25 mouse cellular contexts compared by ENCODE assay signal in the genomic region with DNA sequence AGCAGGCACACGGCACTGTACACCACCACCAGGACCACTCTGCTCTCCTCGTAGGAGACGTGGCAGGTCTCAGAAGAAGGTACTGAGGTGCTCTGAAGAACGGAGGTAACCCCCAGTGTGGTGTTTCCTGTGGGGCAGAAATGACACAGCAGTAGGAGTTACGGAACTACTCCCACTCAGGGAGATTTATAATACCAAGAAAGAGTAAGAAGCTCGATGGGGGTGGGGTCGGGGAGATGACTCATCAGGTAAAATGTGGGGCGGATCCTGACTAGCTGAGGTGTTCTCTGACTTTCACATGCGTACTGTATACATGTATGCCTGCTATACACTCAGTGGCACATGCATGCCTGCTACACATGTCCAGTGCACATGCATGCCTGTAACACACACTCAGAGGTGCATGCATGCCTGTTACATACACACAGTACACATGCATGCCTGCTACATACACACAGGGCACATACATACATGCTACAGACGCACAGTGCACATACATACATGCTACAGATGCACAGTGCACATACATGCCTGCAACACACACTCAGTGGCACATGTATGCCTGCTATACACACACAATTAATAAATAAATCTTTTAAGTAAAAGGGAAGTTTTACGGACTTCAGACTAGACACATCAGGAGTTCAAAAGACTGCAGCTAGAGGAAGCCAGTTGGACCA. TPM values are rescaled to one million over a fixed set of nuclear protein-coding genes. Genes with fewer than 3 reads are reported as not detected.
DNase-seq lines count a peak whose midpoint lies in the region; ATAC-seq and TF ChIP-seq lines count a peak whose summit lies in the region.
"Had no signal": no experiment of that assay in that cellular context is flagged by ENCODE, and none has a peak within 500 bp of the region (broad histone marks: within the 10 kb centered on the region; RNA-seq: fewer than 3 reads in every experiment).

No protein-coding gene starts in this region.

- peak; percentile 35 for DNase-seq in 3T3-L1 (ENCODE audit: low read depth, low spot score)
- DNase-seq in CH12.LX (ENCODE audit: extremely low read depth) = no peak
- DNase-seq in lung, postnatal 36 days = no peak
- no peak for DNase-seq in natural killer cell, adult 2 months (ENCODE audit: low spot score in 2 of 2)
- DNase-seq: adrenal gland, adult 2 months; B cell, adult 2 months; cerebellum, adult 9-10 months; heart, adult 18-20 months; heart, postnatal 36 days; kidney, adult 9 months; kidney, postnatal 4 days; lung, adult 18-20 months; right cerebral cortex, postnatal 14 days had no signal

- TF ChIP-seq EP300 in CH12.LX (IDR thresholded peaks at IDR 0.05; ENCODE audit: low read length) = no peak

- no peak for TF ChIP-seq CTCF in intestine, postnatal 0 days (IDR thresholded peaks at IDR 0.05; ENCODE audit: low read depth)
- TF ChIP-seq CTCF in CH12.LX (conservative IDR thresholded peaks at IDR 0.05 in 1 of 2, IDR thresholded peaks at IDR 0.05 in 1 of 2; ENCODE audit: low read depth in 2 of 2, low read length in 2 of 2) = no peak

- WGBS in intestine, embryonic 15.5 days = 66% methylated on average over 11 of the region's 11 CpGs
- 63% methylated on average over 11 of the region's 11 CpGs for WGBS in intestine, postnatal 0 days
- 73% methylated on average over 11 of the region's 11 CpGs for WGBS in embryonic facial prominence, embryonic 15.5 days
- WGBS in forebrain, embryonic 15.5 days = 86% methylated on average over 11 of the region's 11 CpGs

- no peak overlapping the region for H3K9ac ChIP-seq in intestine, embryonic 15.5 days
- no peak overlapping the region for H3K9ac ChIP-seq in intestine, postnatal 0 days (ENCODE audit: low read depth, low read length)
- no peak overlapping the region for H3K9ac ChIP-seq in CH12.LX (ENCODE audit: insufficient read depth, low read depth)
- H3K9ac ChIP-seq in embryonic facial prominence, embryonic 15.5 days = no peak overlapping the region
- H3K9ac ChIP-seq in forebrain, embryonic 15.5 days (replicated peaks) = no peak overlapping the region
- H3K9ac ChIP-seq: embryonic facial prominence, embryonic 12.5 days; neural tube, embryonic 12.5 days had no signal

- no peak overlapping the region for H3K4me2 ChIP-seq in intestine, embryonic 15.5 days (replicated peaks)
- no peak overlapping the region for H3K4me2 ChIP-seq in intestine, postnatal 0 days (replicated peaks; ENCODE audit: low read depth)
- no peak overlapping the region for H3K4me2 ChIP-seq in CH12.LX (ENCODE audit: insufficient read depth, low read depth, poor library complexity, severe bottlenecking)
- H3K4me2 ChIP-seq in embryonic facial prominence, embryonic 15.5 days (replicated peaks) = no peak overlapping the region
- H3K4me2 ChIP-seq in forebrain, embryonic 15.5 days (replicated peaks) = no peak overlapping the region
- H3K4me2 ChIP-seq: embryonic facial prominence, embryonic 12.5 days; liver, embryonic 11.5 days; neural tube, embryonic 12.5 days had no signal

- 0 out of 2 replicates have a peak, but pooled peaks cover 2% of the 10 kb centered on the region for H3K4me1 ChIP-seq in intestine, embryonic 15.5 days (replicated peaks)
- H3K4me1 ChIP-seq in intestine, postnatal 0 days (replicated peaks; ENCODE audit: control insufficient read depth, insufficient read depth, low read length) = no peaks in the 10 kb centered on the region
- H3K4me1 ChIP-seq in CH12.LX (ENCODE audit: control insufficient read depth in 1 of 2, insufficient read depth in 2 of 2) = peaks cover 15 to 76% of the 10 kb centered on the region in 2 experiments
- no peaks in the 10 kb centered on the region for H3K4me1 ChIP-seq in embryonic facial prominence, embryonic 15.5 days
- no peaks in the 10 kb centered on the region for H3K4me1 ChIP-seq in forebrain, embryonic 15.5 days
- H3K4me1 ChIP-seq: embryonic facial prominence, embryonic 12.5 days; neural tube, embryonic 12.5 days had no signal

- no peaks in the 10 kb centered on the region for H3K27me3 ChIP-seq in intestine, embryonic 15.5 days (replicated peaks)
- H3K27me3 ChIP-seq in intestine, postnatal 0 days (replicated peaks; ENCODE audit: control insufficient read depth, insufficient read depth, low read length) = no peaks in the 10 kb centered on the region
- H3K27me3 ChIP-seq in CH12.LX (replicated peaks) = no peaks in the 10 kb centered on the region
- H3K27me3 ChIP-seq in embryonic facial prominence, embryonic 15.5 days = no peaks in the 10 kb centered on the region
- H3K27me3 ChIP-seq in forebrain, embryonic 15.5 days = no peaks in the 10 kb centered on the region
- H3K27me3 ChIP-seq: embryonic facial prominence, embryonic 12.5 days; neural tube, embryonic 12.5 days had no signal

- in situ Hi-C loops in CH12.LX (cut with MboI; ENCODE audit: low pct_ligation_motif_present, low pct_unique_long_range_greater_than_20kb, low sequenced_read_pairs) = loop anchor here (10.0 kb wide), 1 partner anchor 198 kb away; no protein-coding TSS in a partner anchor

- no peak overlapping the region for H3K27ac ChIP-seq in intestine, embryonic 15.5 days
- no peak overlapping the region for H3K27ac ChIP-seq in intestine, postnatal 0 days (ENCODE audit: low read depth, low read length)
- peak overlapping the region; percentile 22; the same call in 1 of the 2 replicates for H3K27ac ChIP-seq in CH12.LX (ENCODE audit: insufficient read depth, low read depth)
- H3K27ac ChIP-seq in embryonic facial prominence, embryonic 15.5 days (replicated peaks) = no peak overlapping the region
- H3K27ac ChIP-seq in forebrain, embryonic 15.5 days (replicated peaks) = no peak overlapping the region
- H3K27ac ChIP-seq: embryonic facial prominence, embryonic 12.5 days; hindbrain, postnatal 0 days; midbrain, embryonic 10.5 days; neural tube, embryonic 12.5 days had no signal

- H3K4me3 ChIP-seq in intestine, embryonic 15.5 days (replicated peaks) = no peak overlapping the region
- no peak overlapping the region for H3K4me3 ChIP-seq in intestine, postnatal 0 days (ENCODE audit: low read depth, low read length)
- peak overlapping the region in 1 of 3 experiments; percentile 29 for H3K4me3 ChIP-seq in CH12.LX (replicated peaks in 1 of 3; ENCODE audit: low read depth in 2 of 3, low read length in 2 of 3, poor library complexity in 1 of 3)
- H3K4me3 ChIP-seq in embryonic facial prominence, embryonic 15.5 days (replicated peaks) = no peak overlapping the region
- no peak overlapping the region for H3K4me3 ChIP-seq in forebrain, embryonic 15.5 days
- H3K4me3 ChIP-seq: embryonic facial prominence, embryonic 12.5 days; midbrain, embryonic 10.5 days; neural tube, embryonic 12.5 days had no signal

- no peak for TF ChIP-seq RAD21 in CH12.LX (IDR thresholded peaks at IDR 0.05; ENCODE audit: low read depth, low read length)

- H3K79me2 ChIP-seq in CH12.LX (replicated peaks; ENCODE audit: control insufficient read depth, extremely low read depth, insufficient read depth, poor library complexity, severe bottlenecking) = peaks cover 46% of the 10 kb centered on the region

- H3K9me3 ChIP-seq in intestine, embryonic 15.5 days = no peaks in the 10 kb centered on the region
- no peaks in the 10 kb centered on the region for H3K9me3 ChIP-seq in intestine, postnatal 0 days (ENCODE audit: control insufficient read depth)
- peaks cover under 1% of the 10 kb centered on the region for H3K9me3 ChIP-seq in CH12.LX (replicated peaks; ENCODE audit: low read length)
- H3K9me3 ChIP-seq in embryonic facial prominence, embryonic 15.5 days (replicated peaks) = no peaks in the 10 kb centered on the region
- H3K9me3 ChIP-seq in forebrain, embryonic 15.5 days = no peaks in the 10 kb centered on the region
- H3K9me3 ChIP-seq: embryonic facial prominence, embryonic 12.5 days; midbrain, embryonic 10.5 days; neural tube, embryonic 12.5 days had no signal

- H3K36me3 ChIP-seq in intestine, embryonic 15.5 days = no peaks in the 10 kb centered on the region
- no peaks in the 10 kb centered on the region for H3K36me3 ChIP-seq in intestine, postnatal 0 days (ENCODE audit: control insufficient read depth, insufficient read depth)
- peaks cover 70 to 83% of the 10 kb centered on the region in 2 experiments for H3K36me3 ChIP-seq in CH12.LX (replicated peaks in 1 of 2; ENCODE audit: control insufficient read depth in 1 of 2, insufficient read depth in 1 of 2, low read length in 1 of 2)
- H3K36me3 ChIP-seq in embryonic facial prominence, embryonic 15.5 days = no peaks in the 10 kb centered on the region
- H3K36me3 ChIP-seq in forebrain, embryonic 15.5 days = no peaks in the 10 kb centered on the region
- H3K36me3 ChIP-seq: embryonic facial prominence, embryonic 12.5 days; midbrain, embryonic 10.5 days; neural tube, embryonic 12.5 days had no signal

- ATAC-seq in intestine, embryonic 15.5 days = 0 out of 2 replicates have a peak, but pooled peaks have one; percentile 13
- ATAC-seq in intestine, postnatal 0 days = no peak
- ATAC-seq in embryonic facial prominence, embryonic 15.5 days (ENCODE audit: insufficient number of reproducible peaks, low FRiP score, low TSS enrichment, low read depth) = 0 out of 2 replicates have a peak, but pooled peaks have one; percentile 52
- ATAC-seq in forebrain, embryonic 15.5 days (replicated peaks) = no peak
- ATAC-seq: hindbrain, postnatal 0 days had no signal

- dilution Hi-C loops in CH12.LX (cut with MboI; ENCODE audit: extremely low pct_ligation_motif_present, extremely low pct_unique_long_range_greater_than_20kb, low sequenced_read_pairs) = no loop called here

- TF ChIP-seq POLR2A in CH12.LX (IDR thresholded peaks at IDR 0.05; ENCODE audit: low read depth, low read length) = no peak

RNA-seq across cellular contexts. Expression of a gene that starts 14.8 kb away (rescaled TPM):
- 0.24 and 0.40 TPM in 2 replicates for polyA plus RNA-seq in intestine, embryonic 15.5 days (2015; fragmentation: Nextera tagmentation; extraction: Ambion mirVana)
- 0.25 and 0.30 TPM in 2 replicates for polyA plus RNA-seq in intestine, postnatal 0 days (2015; fragmentation: Nextera tagmentation; extraction: Ambion mirVana)
- total RNA-seq in CH12.LX (2012; rRNA removed) (31.1 and 44.7 TPM in 2 replicates), CH12.LX (2014; rRNA removed) (19.4 and 24.4 TPM in 2 replicates)
- polyA plus RNA-seq in CH12.LX (2012; ENCODE audit: insufficient read length, low read depth) = 50.9 and 62.1 TPM in 2 replicates
- 0.35 and 0.41 TPM in 2 replicates for polyA plus RNA-seq in embryonic facial prominence, embryonic 15.5 days (2015; fragmentation: Nextera tagmentation; extraction: Ambion mirVana)
- polyA plus RNA-seq in forebrain, embryonic 15.5 days (2015; fragmentation: Nextera tagmentation; extraction: Ambion mirVana) = not detected in 2 replicates
- total RNA-seq: gastrocnemius, adult 8-10 months; layer of hippocampus, postnatal 10 days had no signal
- polyA plus RNA-seq: limb, embryonic 11.5 days; midbrain, embryonic 10.5 days; neural tube, embryonic 12.5 days had no signal

RNA-seq across cellular contexts. Expression of a gene that starts 24.0 kb away (rescaled TPM):
- polyA plus RNA-seq in intestine, embryonic 15.5 days (2015; fragmentation: Nextera tagmentation; extraction: Ambion mirVana) = 87.6 and 88.0 TPM in 2 replicates
- polyA plus RNA-seq in intestine, postnatal 0 days (2015; fragmentation: Nextera tagmentation; extraction: Ambion mirVana) = 22.6 and 24.1 TPM in 2 replicates
- total RNA-seq in CH12.LX (2012; rRNA removed) (78.0 and 90.6 TPM in 2 replicates), CH12.LX (2014; rRNA removed) (111 and 128 TPM in 2 replicates)
- polyA plus RNA-seq in CH12.LX (2012; ENCODE audit: insufficient read length, low read depth) = 68.3 and 78.0 TPM in 2 replicates
- 99.7 and 110 TPM in 2 replicates for polyA plus RNA-seq in embryonic facial prominence, embryonic 15.5 days (2015; fragmentation: Nextera tagmentation; extraction: Ambion mirVana)
- polyA plus RNA-seq in forebrain, embryonic 15.5 days (2015; fragmentation: Nextera tagmentation; extraction: Ambion mirVana) = 81.3 and 82.0 TPM in 2 replicates

RNA-seq across cellular contexts. Expression of a gene that starts 44.5 kb away (rescaled TPM):
- 3.7 and 4.6 TPM in 2 replicates for polyA plus RNA-seq in intestine, embryonic 15.5 days (2015; fragmentation: Nextera tagmentation; extraction: Ambion mirVana)
- 3.6 TPM in 2 replicates for polyA plus RNA-seq in intestine, postnatal 0 days (2015; fragmentation: Nextera tagmentation; extraction: Ambion mirVana)
- total RNA-seq in CH12.LX (2012; rRNA removed) = 3.1 and 3.5 TPM in 2 replicates
- 2.5 TPM in 2 replicates for total RNA-seq in CH12.LX (2014; rRNA removed)
- 3.0 and 3.5 TPM in 2 replicates for polyA plus RNA-seq in CH12.LX (2012; ENCODE audit: insufficient read length, low read depth)
- 10.9 and 16.5 TPM in 2 replicates for polyA plus RNA-seq in embryonic facial prominence, embryonic 15.5 days (2015; fragmentation: Nextera tagmentation; extraction: Ambion mirVana)
- 16.9 and 18.5 TPM in 2 replicates for polyA plus RNA-seq in forebrain, embryonic 15.5 days (2015; fragmentation: Nextera tagmentation; extraction: Ambion mirVana)

RNA-seq across cellular contexts. Expression of a gene that starts 50.7 kb away (rescaled TPM):
- 2.3 and 3.0 TPM in 2 replicates for polyA plus RNA-seq in intestine, embryonic 15.5 days (2015; fragmentation: Nextera tagmentation; extraction: Ambion mirVana)
- polyA plus RNA-seq in intestine, postnatal 0 days (2015; fragmentation: Nextera tagmentation; extraction: Ambion mirVana) = 1.6 TPM in 2 replicates
- total RNA-seq in CH12.LX (2012; rRNA removed) (16.2 and 27.7 TPM in 2 replicates), CH12.LX (2014; rRNA removed) (2.0 and 3.1 TPM in 2 replicates)
- polyA plus RNA-seq in CH12.LX (2012; ENCODE audit: insufficient read length, low read depth) = 14.4 and 14.6 TPM in 2 replicates
- polyA plus RNA-seq in embryonic facial prominence, embryonic 15.5 days (2015; fragmentation: Nextera tagmentation; extraction: Ambion mirVana) = 8.5 and 10.3 TPM in 2 replicates
- 0.92 and 1.1 TPM in 2 replicates for polyA plus RNA-seq in forebrain, embryonic 15.5 days (2015; fragmentation: Nextera tagmentation; extraction: Ambion mirVana)

Comparison
In these comparisons a context has a peak if more than half of its experiments do, and no peak if none do; other contexts are left out.
1. ATAC-seq: peak in intestine, embryonic 15.5 days (single experiment) and embryonic facial prominence, embryonic 15.5 days (single experiment); none in intestine, postnatal 0 days (single experiment) and forebrain, embryonic 15.5 days (single experiment).
2. RNA of a gene that starts 14.8 kb away (polyA plus RNA-seq): 50.9 to 62.1 TPM in CH12.LX; 0.35 to 0.41 TPM in embryonic facial prominence, embryonic 15.5 days, 0.25 to 0.30 TPM in intestine, postnatal 0 days, 0.24 to 0.40 TPM in intestine, embryonic 15.5 days and not detected in forebrain, embryonic 15.5 days; every median in the first group is over 10 times any median in the second.